Mouse (Mus musculus) lung, postnatal 0 days (tissue): ENCODE measurements around the gene Nedd9.

Experiments used
- CTCF ChIP-seq: IDR thresholded peaks from 2 replicates; pipeline ENCODE4 v1.5.1; 2016; ENCODE audit warnings: antibody characterized with exemption, mild to moderate bottlenecking
- EP300 ChIP-seq: IDR thresholded peaks from 2 replicates; pipeline ENCODE4 v1.6.1; 2016; ENCODE audit warnings: antibody characterized with exemption, mild to moderate bottlenecking, control low read depth

DNA sequence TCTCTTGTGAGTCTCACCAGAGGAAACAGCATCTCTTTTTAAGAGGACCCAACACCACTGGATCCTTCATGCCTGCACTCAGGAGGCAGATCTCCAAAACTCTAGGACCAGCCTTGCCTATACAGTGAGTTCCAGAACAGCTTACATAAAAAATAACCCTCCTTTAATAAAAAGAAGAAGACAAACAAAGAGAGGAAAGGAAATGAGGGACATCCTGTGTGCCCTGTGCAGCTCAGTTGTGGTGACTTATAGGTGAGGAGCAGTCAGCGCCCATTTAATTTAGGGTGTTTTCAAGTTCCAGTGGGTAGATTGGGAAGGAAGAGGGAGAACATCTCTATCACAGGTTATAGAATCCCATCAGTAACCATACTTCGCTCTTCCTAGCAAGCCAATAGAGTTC lies 96.5 kb downstream of the Nedd9 start:
- TF ChIP-seq CTCF = no peak
- TF ChIP-seq EP300 = no peak
